Mouse (Mus musculus): ENCODE data around the gene Pkd1.

- TF ChIP-seq POLR2A (IDR thresholded peaks at IDR 0.05; ENCODE audit: extremely low read depth, insufficient read depth, low read length) (0 out of 2 replicates have a peak, but pooled peaks have one; percentile 9), CTCF (IDR thresholded peaks at IDR 0.05; ENCODE audit: extremely low read depth, insufficient read depth, low read length) (no peak)
These were observed 565 bp upstream of the Pkd1 start for GRCm38 (mm10) chr17:24548921-24549617.

All from cortical plate, adult 2 months (tissue).